Mouse (Mus musculus) embryonic fibroblast, embryonic 13.5 days (primary cell): ENCODE measurements around the gene Macrod1.

Experiments used
- CTCF ChIP-seq: IDR thresholded peaks from 2 replicates; pipeline ENCODE4 v1.5.1; 2011; ENCODE audit warnings: mild to moderate bottlenecking, control low read depth, low read length, moderate library complexity, borderline replicate concordance; ENCODE audit not compliant: insufficient read depth
- POLR2A ChIP-seq: IDR thresholded peaks from 2 replicates; pipeline ENCODE4 v1.6.1; 2011; ENCODE audit warnings: low read depth, mild to moderate bottlenecking, control low read depth, low read length, moderate library complexity

GRCm38 (mm10) chr19:7240291-7240690, 183.7 kb downstream of the Macrod1 start:
- no peak for TF ChIP-seq CTCF
- no peak for TF ChIP-seq POLR2A
